Comparison of ENCODE assay signal across 9 mouse cellular contexts in the genomic region with DNA sequence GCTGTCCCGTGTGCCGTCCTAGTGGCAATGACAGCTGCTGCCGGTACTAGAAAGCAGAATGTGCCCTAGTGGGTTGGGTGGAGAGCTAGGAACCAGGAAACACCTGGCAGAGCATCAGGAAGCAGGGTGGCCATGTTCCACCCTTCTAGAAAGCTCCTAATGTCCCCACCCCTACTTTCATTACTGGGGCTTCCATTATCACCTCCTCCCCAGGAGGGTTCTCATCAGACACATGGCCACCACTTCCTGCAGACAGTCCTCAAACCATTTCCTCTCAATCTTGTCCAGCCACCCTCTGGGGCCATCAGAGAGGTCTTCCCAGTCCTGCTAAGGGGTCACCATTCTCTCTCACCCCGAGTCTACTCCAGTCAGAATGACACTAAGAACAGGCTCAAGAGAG. TPM values are rescaled to one million over a fixed set of nuclear protein-coding genes. Genes with fewer than 3 reads are reported as not detected.
DNase-seq lines count a peak whose midpoint lies in the region; ATAC-seq lines count a peak whose summit lies in the region.
"Had no signal": no experiment of that assay in that cellular context is flagged by ENCODE, and none has a peak within 500 bp of the region (broad histone marks: within the 10 kb centered on the region; RNA-seq: fewer than 3 reads in every experiment).

No protein-coding gene starts in this region.

- peaks cover 56% of the 10 kb centered on the region for H3K4me1 ChIP-seq in heart, embryonic 10.5 days
- H3K4me1 ChIP-seq in hindbrain, embryonic 10.5 days (replicated peaks): peaks cover 66% of the 10 kb centered on the region
- H3K4me1 ChIP-seq in midbrain, embryonic 12.5 days: peaks cover 49% of the 10 kb centered on the region

- peak overlapping the region; percentile 98 for H3K9ac ChIP-seq in midbrain, embryonic 12.5 days (replicated peaks)

- H3K36me3 ChIP-seq in heart, embryonic 10.5 days: peaks cover 36% of the 10 kb centered on the region
- peaks cover 53% of the 10 kb centered on the region for H3K36me3 ChIP-seq in hindbrain, embryonic 10.5 days
- H3K36me3 ChIP-seq in midbrain, embryonic 12.5 days: peaks cover 31% of the 10 kb centered on the region

- intact Hi-C loops in heart, postnatal 36 days (cut with DNase I): loop anchor here (5.0 kb wide), 3 partner anchors 91 to 174 kb away; partner anchors contain the start of genes 4933434E20Rik and Ubap2l

- H3K9me3 ChIP-seq in heart, embryonic 10.5 days: no peaks in the 10 kb centered on the region
- H3K9me3 ChIP-seq in hindbrain, embryonic 10.5 days: no peaks in the 10 kb centered on the region
- no peaks in the 10 kb centered on the region for H3K9me3 ChIP-seq in midbrain, embryonic 12.5 days

- H3K4me3 ChIP-seq in heart, embryonic 10.5 days: peak overlapping the region; percentile 94
- peak overlapping the region; percentile 98 for H3K4me3 ChIP-seq in hindbrain, embryonic 10.5 days
- peak overlapping the region; percentile 98 for H3K4me3 ChIP-seq in midbrain, embryonic 12.5 days

- WGBS in heart, embryonic 10.5 days: 37% methylated on average over 4 of the region's 4 CpGs
- 59% methylated on average over 4 of the region's 4 CpGs for WGBS in hindbrain, embryonic 10.5 days
- 69% methylated on average over 4 of the region's 4 CpGs for WGBS in midbrain, embryonic 12.5 days

- peak overlapping the region; percentile 96 for H3K27ac ChIP-seq in heart, embryonic 10.5 days
- peak overlapping the region; percentile 97; the same call in 1 of the 2 replicates for H3K27ac ChIP-seq in hindbrain, embryonic 10.5 days
- H3K27ac ChIP-seq in midbrain, embryonic 12.5 days (replicated peaks): 0 out of 2 replicates have a peak overlapping the region, but pooled peaks have one; percentile 86

- DNase-seq in heart, embryonic 10.5 days (ENCODE audit: low spot score): no peak
- no peak for DNase-seq in heart, postnatal 36 days
- peak; percentile 20 for DNase-seq in T-cell, adult 2 months (ENCODE audit: low spot score)
- DNase-seq in hindbrain, embryonic 10.5 days (ENCODE audit: low spot score): no peak
- DNase-seq in layer of hippocampus, adult 18-20 months (ENCODE audit: low spot score in 2 of 2): no peak
- no peak for DNase-seq in frontal cortex, postnatal 14 days (ENCODE audit: low spot score in 2 of 2)

- H3K4me2 ChIP-seq in midbrain, embryonic 12.5 days (replicated peaks): peak overlapping the region; percentile 97

- H3K27me3 ChIP-seq in heart, embryonic 10.5 days (ENCODE audit: insufficient read depth, poor library complexity, severe bottlenecking): no peaks in the 10 kb centered on the region
- H3K27me3 ChIP-seq in hindbrain, embryonic 10.5 days (ENCODE audit: insufficient read depth, poor library complexity, severe bottlenecking): no peaks in the 10 kb centered on the region
- H3K27me3 ChIP-seq in midbrain, embryonic 12.5 days: 0 out of 2 replicates have a peak, but pooled peaks cover 7% of the 10 kb centered on the region
- H3K27me3 ChIP-seq: Patski had no signal

- no peak for ATAC-seq in midbrain, embryonic 12.5 days (ENCODE audit: low FRiP score, low read depth)
- ATAC-seq in monocyte, adult 5-6 weeks (replicated peaks; ENCODE audit: insufficient number of reproducible peaks, low FRiP score, low TSS enrichment, poor library complexity, severe bottlenecking): no peak

RNA-seq across cellular contexts. Expression of gene Atp8b2, which starts 1.9 kb away (rescaled TPM):
- 15.3 and 17.7 TPM in 2 replicates for polyA plus RNA-seq in heart, embryonic 10.5 days (2016; fragmentation: Nextera tagmentation; extraction: Ambion mirVana)
- 10 to 100 TPM; 21.8 to 24.1 TPM for total RNA-seq in heart, postnatal 36 days (2021)
- polyA plus RNA-seq in hindbrain, embryonic 10.5 days (2016; fragmentation: Nextera tagmentation; extraction: Ambion mirVana): 13.7 and 14.5 TPM in 2 replicates
- 16.5 and 17.3 TPM in 2 replicates for polyA plus RNA-seq in midbrain, embryonic 12.5 days (2016; fragmentation: Nextera tagmentation; extraction: Ambion mirVana)
- 10 to 100 TPM; 88.0 to 91.6 TPM for total RNA-seq in layer of hippocampus, adult 18-20 months (2021)
- total RNA-seq in monocyte, adult 5-6 weeks (2017): 67.8 to 132 TPM (median 89.1 TPM) in 3 replicates

RNA-seq across cellular contexts. Expression of gene Hax1, which starts 37.1 kb away (rescaled TPM):
- 114 and 150 TPM in 2 replicates for polyA plus RNA-seq in heart, embryonic 10.5 days (2016; fragmentation: Nextera tagmentation; extraction: Ambion mirVana)
- total RNA-seq in heart, postnatal 36 days (2021): 10 to 100 TPM; 42.3 to 53.4 TPM
- 181 and 189 TPM in 2 replicates for polyA plus RNA-seq in hindbrain, embryonic 10.5 days (2016; fragmentation: Nextera tagmentation; extraction: Ambion mirVana)
- 149 and 150 TPM in 2 replicates for polyA plus RNA-seq in midbrain, embryonic 12.5 days (2016; fragmentation: Nextera tagmentation; extraction: Ambion mirVana)
- 10 to 100 TPM; 91.7 to 93.8 TPM for total RNA-seq in layer of hippocampus, adult 18-20 months (2021)
- 44.9 to 89.5 TPM (median 54.6 TPM) in 3 replicates for total RNA-seq in monocyte, adult 5-6 weeks (2017)

RNA-seq across cellular contexts. Expression of gene Il6ra, which starts 48.4 kb away (rescaled TPM):
- polyA plus RNA-seq in heart, embryonic 10.5 days (2016; fragmentation: Nextera tagmentation; extraction: Ambion mirVana): 0.28 and 0.48 TPM in 2 replicates
- 1 to 10 TPM; 4.3 to 7.5 TPM for total RNA-seq in heart, postnatal 36 days (2021)
- 0.52 and 1.5 TPM in 2 replicates for polyA plus RNA-seq in hindbrain, embryonic 10.5 days (2016; fragmentation: Nextera tagmentation; extraction: Ambion mirVana)
- polyA plus RNA-seq in midbrain, embryonic 12.5 days (2016; fragmentation: Nextera tagmentation; extraction: Ambion mirVana): 0.50 and 0.83 TPM in 2 replicates
- 1 to 10 TPM; 6.5 to 7.2 TPM for total RNA-seq in layer of hippocampus, adult 18-20 months (2021)
- 36.2 to 60.6 TPM (median 43.2 TPM) in 3 replicates for total RNA-seq in monocyte, adult 5-6 weeks (2017)
